Mouse (Mus musculus) heart, postnatal 36 days (tissue): Measurements from ENCODE around the gene Antxrl. TPM values are rescaled to one million over a fixed set of nuclear protein-coding genes. Genes with fewer than 3 reads are reported as not detected.

ENCODE experiments used
- DNase-seq, 2 experiments: peaks; one replicate each; pipeline ENCODE4 v3.0.0; 2021 to 2022
- intact Hi-C: fragments of 180-260 bp; cut with DNase I; formaldehyde crosslinking; loops from one replicate; pipeline ENCODE4 v1.15.1; 2025
- total RNA-seq, 2 experiments: library from RNA; stranded (reverse); gene quantifications; 2 replicates each; pipeline ENCODE4 v1.2.3; 2021

The Antxrl gene
- total RNA-seq, 2 experiments from 2014 or later, result not detected

GRCm38 (mm10) chr14:34102601-34103000 is 50.1 kb downstream of the Antxrl start, which contains the start of gene A630023A22Rik:
TSS of gene A630023A22Rik (minus strand) at chr14:34102754.
- DNase-seq, result no peak
- intact Hi-C loops, result no loop called here

- intact Hi-C loops, result loop anchor here (1.0 to 2.0 kb wide), 2 partner anchors 24 to 145 kb away; no protein-coding TSS in a partner anchor
- DNase-seq, result no peak
These were observed 51.3 kb downstream of the Antxrl start for GRCm38 (mm10) chr14:34103855-34104254.

GRCm38 (mm10) chr14:34104892-34105291 is 52.4 kb downstream of the Antxrl start:
- intact Hi-C loops, result loop anchor here (1.0 to 2.0 kb wide), 3 partner anchors 25 to 146 kb away; no protein-coding TSS in a partner anchor
- DNase-seq, result peak; percentile 75

GRCm38 (mm10) chr14:34106389-34107062 is 54.0 kb downstream of the Antxrl start:
- intact Hi-C loops, result loop anchor here (2.0 kb wide), 1 partner anchor 46 kb away; the partner anchor contains the start of gene Npy4r
- peak in 1 of 2 experiments; percentile 50 for DNase-seq

- DNase-seq, result no peak
- intact Hi-C loops, result loop anchor here (2.0 kb wide), 1 partner anchor 45 kb away; the partner anchor contains the start of gene Npy4r
These were observed 55.1 kb downstream of the Antxrl start for GRCm38 (mm10) chr14:34107594-34107993.

GRCm38 (mm10) chr14:34114311-34114710 is 61.8 kb downstream of the Antxrl start:
- intact Hi-C loops, result no loop called here
- DNase-seq, result no peak

- DNase-seq, result peak in 1 of 2 experiments; percentile 21
- intact Hi-C loops, result no loop called here
These were observed 66.7 kb downstream of the Antxrl start for GRCm38 (mm10) chr14:34119046-34119723.

GRCm38 (mm10) chr14:34120016-34120910 is 67.8 kb downstream of the Antxrl start:
- intact Hi-C loops, result no loop called here
- DNase-seq, result no peak

- no peak for DNase-seq
- intact Hi-C loops, result no loop called here
These were observed 68.4 kb downstream of the Antxrl start for GRCm38 (mm10) chr14:34120923-34121351.

- no peak for DNase-seq
- intact Hi-C loops, result no loop called here
These were observed 69.2 kb downstream of the Antxrl start for GRCm38 (mm10) chr14:34121691-34122090.

Other genes starting within 250 kb of the Antxrl start
- 1 to 10 TPM; 1.2 to 1.7 TPM for gene Gdf10, start 129.1 kb upstream of the Antxrl start, total RNA-seq
- gene Gdf2, start 111.7 kb upstream of the Antxrl start, total RNA-seq, result under 1 TPM; 0.16 to 0.19 TPM
- not detected for gene Rbp3, start 98.7 kb upstream of the Antxrl start, total RNA-seq
- gene Zfp488, start 73.9 kb upstream of the Antxrl start, total RNA-seq, result not detected
- gene Gm30083, start 37.5 kb upstream of the Antxrl start, total RNA-seq, result not detected
- gene Gm5460, start 35.9 kb upstream of the Antxrl start, total RNA-seq, result not detected
- 1 to 10 TPM; 2.6 to 3.7 TPM for gene Anxa8, start 33.3 kb downstream of the Antxrl start, total RNA-seq
- gene A630023A22Rik, start 50.0 kb downstream of the Antxrl start, total RNA-seq, result not detected
- gene Npy4r, start 99.8 kb downstream of the Antxrl start, total RNA-seq, result under 1 TPM; 0.14 TPM
- under 1 TPM; 0.08 to 0.17 TPM for gene Gprin2, start 148.9 kb downstream of the Antxrl start, total RNA-seq
- gene Syt15, start 166.9 kb downstream of the Antxrl start, total RNA-seq, result under 1 TPM; 0.65 to 0.92 TPM